Mouse (Mus musculus) liver, adult 2 months (tissue): ENCODE results near the gene Ttc34. TPM values are rescaled to one million over a fixed set of nuclear protein-coding genes. Genes with fewer than 3 reads are reported as not detected.

ENCODE experiments used
- DNase-seq: peaks from one replicate; pipeline ENCODE4 v3.0.0-alpha.2; 2011; ENCODE audit warnings: low read depth, low spot score; ENCODE audit errors: extremely low read depth
- H3K27ac ChIP-seq: fragments of 200-500 bp; replicated peaks from 2 replicates; pipeline ENCODE4 v1.5.1; 2012; ENCODE audit warnings: low read depth, mild to moderate bottlenecking, control low read depth, inconsistent platforms, low read length; ENCODE audit not compliant: insufficient read depth
- H3K27me3 ChIP-seq: fragments of 200-500 bp; 2 replicates; pipeline ENCODE4 v1.6.1; 2012; ENCODE audit warnings: mild to moderate bottlenecking, moderate library complexity, low read length, inconsistent platforms; ENCODE audit not compliant: control insufficient read depth, insufficient read depth
- H3K36me3 ChIP-seq: fragments of 200-500 bp; 2 replicates; pipeline ENCODE4 v1.6.1; 2012; ENCODE audit warnings: low read length, inconsistent platforms; ENCODE audit not compliant: control insufficient read depth, insufficient read depth
- H3K4me1 ChIP-seq: fragments of 200-500 bp; 2 replicates; pipeline ENCODE4 v1.6.1; 2011; ENCODE audit warnings: low read length; ENCODE audit not compliant: control insufficient read depth, insufficient read depth
- H3K4me3 ChIP-seq: fragments of 200-500 bp; 2 replicates; pipeline ENCODE4 v1.5.1; 2011; ENCODE audit warnings: low read depth, mild to moderate bottlenecking, control low read depth, low read length, moderate library complexity; ENCODE audit not compliant: insufficient read depth
- H3K79me2 ChIP-seq: fragments of 200-500 bp; 2 replicates; pipeline ENCODE4 v1.6.1; 2012; ENCODE audit warnings: inconsistent platforms, mild to moderate bottlenecking, low read length, moderate library complexity; ENCODE audit not compliant: control insufficient read depth, insufficient read depth
- H3K9ac ChIP-seq: fragments of 200-500 bp; 2 replicates; pipeline ENCODE4 v1.6.1; 2012; ENCODE audit warnings: low read depth, mild to moderate bottlenecking, control low read depth, inconsistent platforms, low read length
- CTCF ChIP-seq: fragments of 200-500 bp; IDR thresholded peaks from 2 replicates; pipeline ENCODE4 v1.5.1; 2011; ENCODE audit warnings: low read depth, low read length, control low read depth
- POLR2A ChIP-seq: fragments of 200-500 bp; IDR thresholded peaks from 2 replicates; pipeline ENCODE4 v1.6.1; 2011; ENCODE audit warnings: low read length, control low read depth; ENCODE audit not compliant: insufficient read depth; ENCODE audit errors: extremely low read depth
- WGBS: fragments of 180-500 bp; shearing (Covaris S2); methylation state at CpG from one replicate; pipeline ENCODE4 v1.1.7; 2018; 5-methylcytosine and 5-hydroxymethylcytosine counted together
- polyA plus RNA-seq: library from polyadenylated mRNA; depleted of rRNA; stranded (reverse); fragments of >200 nt; gene quantifications from 2 replicates; pipeline ENCODE4 v1.2.3, GENCODE M21; 2012; rRNA removed
- total RNA-seq: library from RNA; depleted of rRNA; stranded (reverse); fragments of >200 nt; gene quantifications from 2 replicates; pipeline ENCODE4 v1.2.3, GENCODE M21; 2014; rRNA removed

The Ttc34 gene
- total RNA-seq (not detected in 2 replicates), polyA plus RNA-seq (0.05 TPM in 1 of 2 replicates, not detected in the other)

DNA sequence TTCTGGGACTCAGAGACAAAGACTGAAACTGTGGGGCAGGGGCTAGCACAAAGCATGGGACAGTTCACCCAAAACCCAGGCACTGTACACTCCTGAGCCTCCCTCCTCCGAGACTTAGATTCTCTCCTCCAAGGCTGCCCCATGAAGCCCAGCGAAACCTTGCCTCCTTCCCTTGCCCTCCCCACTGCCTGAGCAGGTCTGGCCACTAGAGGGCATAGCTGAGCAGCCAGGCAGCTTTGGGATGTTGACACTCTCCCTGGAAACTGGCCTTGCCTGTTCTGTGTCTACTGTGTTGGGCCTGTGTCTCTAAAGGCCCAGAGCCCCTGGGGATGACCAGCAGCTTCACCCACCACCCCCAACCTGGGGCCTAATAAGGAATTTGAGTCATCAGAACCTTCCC, at the start of gene Ttc34:
Gene Ttc34 (plus strand): TSS at position 290 of the 400 bp plus-strand sequence.
- no peaks in the 10 kb centered on the region for H3K36me3 ChIP-seq
- TF ChIP-seq CTCF: peak; percentile 98
- TF ChIP-seq POLR2A: no peak
- 42% methylated on average over 2 of the region's 2 CpGs for WGBS
- H3K4me1 ChIP-seq: no peaks in the 10 kb centered on the region
- H3K27ac ChIP-seq: no peak within 1 kb of the TSS
- H3K9ac ChIP-seq: no peak within 1 kb of the TSS
- no peaks in the 10 kb centered on the region for H3K79me2 ChIP-seq
- no peaks in the 10 kb centered on the region for H3K27me3 ChIP-seq
- no peak within 1 kb of the TSS for H3K4me3 ChIP-seq
- peak; percentile 13 for DNase-seq

DNA sequence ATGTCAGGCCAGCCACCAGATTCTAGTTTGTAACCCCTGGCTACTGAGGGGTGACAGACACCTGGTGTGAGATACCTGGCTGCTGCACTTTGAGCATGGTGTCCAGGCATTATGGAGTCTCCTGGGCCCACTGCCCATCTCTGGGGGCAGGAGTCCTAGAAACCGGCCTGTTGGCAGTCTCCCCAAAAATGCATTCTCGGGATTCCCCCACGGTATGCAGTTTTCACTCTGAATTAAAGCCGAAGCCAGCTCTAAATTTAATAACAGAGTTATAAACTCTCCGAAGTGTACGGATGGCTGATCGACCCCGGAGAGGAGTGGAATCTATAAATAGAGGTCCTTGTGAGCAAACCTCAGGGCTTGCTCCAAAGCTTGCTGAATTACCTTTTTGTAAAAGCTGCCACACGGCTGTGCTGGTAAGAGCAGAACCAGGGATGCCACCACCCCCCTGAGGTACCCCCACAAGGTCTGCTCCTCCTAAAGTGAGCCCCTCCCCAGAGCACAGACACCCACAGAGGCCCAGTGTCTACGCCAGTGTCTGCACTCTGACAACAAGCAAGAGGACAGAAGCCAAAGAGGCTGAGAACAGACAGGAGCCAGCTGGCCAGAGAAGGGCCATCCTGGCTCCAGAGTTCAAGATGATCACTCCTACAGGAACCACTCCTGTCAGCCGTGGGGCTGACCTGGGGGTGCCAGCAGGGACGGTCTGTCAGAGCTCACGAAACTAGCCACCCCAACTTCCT, 49.1 kb upstream of the Ttc34 start:
- Histone ChIP-seq H3K4me1 (no peaks in the 10 kb centered on the region), H3K36me3 (no peaks in the 10 kb centered on the region), H3K4me3 (no peak overlapping the region), H3K79me2 (no peaks in the 10 kb centered on the region), H3K27ac (no peak overlapping the region), H3K9ac (no peak overlapping the region), H3K27me3 (no peaks in the 10 kb centered on the region)
- DNase-seq: no peak
- WGBS: 70% methylated on average over 13 of the region's 13 CpGs
- TF ChIP-seq CTCF (no peak), POLR2A (no peak)

DNA sequence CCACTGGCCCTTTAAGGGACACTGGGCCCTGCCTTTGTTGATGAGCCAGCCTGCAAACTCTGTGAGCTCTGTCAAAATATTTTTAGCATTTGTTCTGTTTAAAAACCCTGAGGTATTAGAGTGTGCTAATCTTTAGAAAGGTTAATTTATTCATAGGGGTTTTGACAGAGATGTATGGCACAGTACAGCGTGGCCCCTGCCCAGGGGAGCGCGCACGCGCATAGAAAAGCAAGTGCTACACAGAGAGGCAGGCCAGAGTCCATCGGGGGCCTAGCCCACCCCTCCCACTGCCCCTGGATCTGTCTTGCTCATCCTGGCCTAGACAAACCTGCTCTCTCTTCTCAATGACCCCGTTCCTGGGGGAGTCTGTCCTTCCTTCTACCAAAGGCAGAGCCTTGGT, 45.4 kb upstream of the Ttc34 start:
- H3K4me3 ChIP-seq: no peak overlapping the region
- H3K27ac ChIP-seq: no peak overlapping the region
- no peak overlapping the region for H3K9ac ChIP-seq
- H3K79me2 ChIP-seq: no peaks in the 10 kb centered on the region
- H3K36me3 ChIP-seq: no peaks in the 10 kb centered on the region
- H3K4me1 ChIP-seq: no peaks in the 10 kb centered on the region
- H3K27me3 ChIP-seq: no peaks in the 10 kb centered on the region
- no peak for DNase-seq
- TF ChIP-seq CTCF: no peak
- no peak for TF ChIP-seq POLR2A
- WGBS: 85% methylated on average over 7 of the region's 7 CpGs

DNA sequence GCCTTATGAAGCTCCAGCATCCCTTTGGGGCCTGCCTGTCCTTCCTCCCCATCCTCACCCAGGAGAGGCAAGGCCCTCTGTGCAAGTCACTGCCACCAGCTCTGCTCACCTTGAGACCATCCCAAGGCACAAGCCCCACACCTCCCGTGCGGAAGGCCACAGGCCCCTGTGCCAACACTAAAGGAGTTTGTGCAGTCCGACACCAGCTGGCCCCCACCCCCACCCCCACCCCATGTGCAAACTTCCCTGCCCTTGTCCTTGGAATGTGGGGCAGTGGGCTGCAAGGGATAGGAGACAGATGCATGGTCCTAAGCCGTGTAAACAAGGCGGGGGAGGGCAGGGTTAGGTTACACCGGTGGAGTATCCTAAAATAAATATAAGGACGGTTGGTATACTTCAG, 43.8 kb upstream of the Ttc34 start:
- Histone ChIP-seq H3K36me3 (no peaks in the 10 kb centered on the region), H3K4me1 (no peaks in the 10 kb centered on the region), H3K27ac (no peak overlapping the region), H3K27me3 (no peaks in the 10 kb centered on the region), H3K4me3 (no peak overlapping the region), H3K79me2 (no peaks in the 10 kb centered on the region), H3K9ac (no peak overlapping the region)
- no peak for DNase-seq
- TF ChIP-seq POLR2A (no peak), CTCF (no peak)
- WGBS: 56% methylated on average over 7 of the region's 7 CpGs

DNA sequence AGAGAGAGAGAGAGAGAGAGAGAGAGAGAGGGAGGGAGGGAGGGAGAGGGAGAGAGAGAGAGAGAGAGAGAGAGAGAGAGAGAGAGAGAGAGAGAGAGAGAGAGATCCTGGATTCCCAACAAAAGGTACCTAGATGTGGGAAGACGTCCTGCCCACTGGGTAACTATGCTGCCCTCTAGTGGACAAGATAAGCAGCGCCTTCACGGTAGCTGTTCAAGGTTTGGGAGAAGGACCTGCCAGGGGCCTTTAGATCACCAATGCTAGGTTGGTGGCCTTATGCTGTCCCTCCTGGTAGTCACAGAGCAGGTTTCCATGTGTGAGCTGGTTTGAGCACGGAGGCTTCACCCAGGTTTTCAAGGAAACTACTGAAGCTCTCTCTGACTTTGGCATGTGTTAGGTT, 39.4 kb upstream of the Ttc34 start:
- no peaks in the 10 kb centered on the region for H3K27me3 ChIP-seq
- TF ChIP-seq CTCF (peak; percentile 77), POLR2A (no peak)
- DNase-seq: peak; percentile 25
- H3K4me1 ChIP-seq: no peaks in the 10 kb centered on the region
- H3K4me3 ChIP-seq: no peak overlapping the region
- 4% methylated on average over 4 of the region's 4 CpGs for WGBS
- H3K36me3 ChIP-seq: no peaks in the 10 kb centered on the region
- H3K27ac ChIP-seq: no peak overlapping the region
- H3K9ac ChIP-seq: no peak overlapping the region
- H3K79me2 ChIP-seq: no peaks in the 10 kb centered on the region

DNA sequence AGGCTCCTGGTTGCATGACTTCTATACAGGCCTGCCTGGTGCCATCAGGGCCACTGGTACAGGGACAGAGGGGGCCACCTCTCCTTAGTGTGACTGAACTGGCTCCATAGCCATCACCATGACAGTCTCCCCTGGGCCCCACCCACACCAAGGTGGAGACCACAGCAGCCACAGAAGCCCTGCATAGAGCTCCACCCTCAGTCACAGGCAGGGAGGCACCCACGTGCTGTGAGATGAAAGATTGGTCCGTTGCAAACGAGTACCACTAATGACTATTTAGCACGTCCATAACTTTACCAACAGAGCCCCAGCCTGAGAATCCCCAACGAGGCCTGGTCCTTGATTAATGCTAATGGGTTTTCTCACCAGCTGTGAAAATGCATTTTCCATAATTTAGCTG, 36.7 kb upstream of the Ttc34 start:
- H3K9ac ChIP-seq: no peak overlapping the region
- H3K79me2 ChIP-seq: no peaks in the 10 kb centered on the region
- no peak overlapping the region for H3K27ac ChIP-seq
- DNase-seq: no peak
- H3K4me1 ChIP-seq: no peaks in the 10 kb centered on the region
- H3K36me3 ChIP-seq: no peaks in the 10 kb centered on the region
- 65% methylated on average over 5 of the region's 5 CpGs for whole genome bisulfite sequencing
- no peak for TF ChIP-seq CTCF
- no peak for TF ChIP-seq POLR2A
- no peaks in the 10 kb centered on the region for H3K27me3 ChIP-seq
- H3K4me3 ChIP-seq: no peak overlapping the region
